Mouse (Mus musculus): Measurements from ENCODE around the gene Imp3.
"Not testable (repeated sequence)": the region's sequence is repeated elsewhere in the genome, so short reads cannot be mapped to it uniquely, and the experiment has no call there.

Imp3 gene

GRCm38 (mm10) chr9:56937223-56938160 is at the start of gene Imp3:
TSS of gene Imp3 (plus strand) at chr9:56937475.
- DNase-seq (ENCODE audit: extremely low spot score, low spot score) = peak; percentile 82

- no peak for DNase-seq (ENCODE audit: extremely low spot score, low spot score)
Measured at GRCm38 (mm10) chr9:56887581-56887980, 49.7 kb upstream of the Imp3 start.

- DNase-seq (ENCODE audit: extremely low spot score, low spot score) = peak; percentile 70
Measured at GRCm38 (mm10) chr9:56889817-56890216, 47.5 kb upstream of the Imp3 start.

- DNase-seq (ENCODE audit: extremely low spot score, low spot score) = no peak
Measured at GRCm38 (mm10) chr9:56890522-56891250, 46.6 kb upstream of the Imp3 start.

- peak; percentile 74 for DNase-seq (ENCODE audit: extremely low spot score, low spot score)
Measured at GRCm38 (mm10) chr9:56891517-56892011, 45.7 kb upstream of the Imp3 start.

GRCm38 (mm10) chr9:56892111-56892510 is 45.2 kb upstream of the Imp3 start:
- DNase-seq (ENCODE audit: extremely low spot score, low spot score) = no peak

GRCm38 (mm10) chr9:56893313-56893712 is 44.0 kb upstream of the Imp3 start:
- no peak for DNase-seq (ENCODE audit: extremely low spot score, low spot score)

- DNase-seq (ENCODE audit: extremely low spot score, low spot score) = no peak
Measured at GRCm38 (mm10) chr9:56894006-56894405, 43.3 kb upstream of the Imp3 start.

GRCm38 (mm10) chr9:56896779-56897178 is 40.5 kb upstream of the Imp3 start:
- no peak for DNase-seq (ENCODE audit: extremely low spot score, low spot score)

GRCm38 (mm10) chr9:56899409-56899808 is 37.9 kb upstream of the Imp3 start:
- DNase-seq (ENCODE audit: extremely low spot score, low spot score) = no peak

- DNase-seq (ENCODE audit: extremely low spot score, low spot score) = no peak
Measured at GRCm38 (mm10) chr9:56900060-56900459, 37.2 kb upstream of the Imp3 start.

- DNase-seq (ENCODE audit: extremely low spot score, low spot score) = no peak
Measured at GRCm38 (mm10) chr9:56900571-56900970, 36.7 kb upstream of the Imp3 start.

- no peak for DNase-seq (ENCODE audit: extremely low spot score, low spot score)
Measured at GRCm38 (mm10) chr9:56901187-56901586, 36.1 kb upstream of the Imp3 start.

GRCm38 (mm10) chr9:56903662-56904061 is 33.6 kb upstream of the Imp3 start:
- DNase-seq (ENCODE audit: extremely low spot score, low spot score) = no peak

- no peak for DNase-seq (ENCODE audit: extremely low spot score, low spot score)
Measured at GRCm38 (mm10) chr9:56907549-56907948, 29.7 kb upstream of the Imp3 start.

GRCm38 (mm10) chr9:56909991-56910390 is 27.3 kb upstream of the Imp3 start:
- DNase-seq (ENCODE audit: extremely low spot score, low spot score) = not testable (repeated sequence)

GRCm38 (mm10) chr9:56911017-56911416 is 26.3 kb upstream of the Imp3 start:
- no peak for DNase-seq (ENCODE audit: extremely low spot score, low spot score)

GRCm38 (mm10) chr9:56913991-56914390 is 23.3 kb upstream of the Imp3 start:
- no peak for DNase-seq (ENCODE audit: extremely low spot score, low spot score)

GRCm38 (mm10) chr9:56915116-56915515 is 22.2 kb upstream of the Imp3 start:
- DNase-seq (ENCODE audit: extremely low spot score, low spot score) = no peak

GRCm38 (mm10) chr9:56915695-56916410 is 21.4 kb upstream of the Imp3 start:
- no peak for DNase-seq (ENCODE audit: extremely low spot score, low spot score)

- no peak for DNase-seq (ENCODE audit: extremely low spot score, low spot score)
Measured at GRCm38 (mm10) chr9:56917131-56917530, 20.1 kb upstream of the Imp3 start.

GRCm38 (mm10) chr9:56918466-56918865 is 18.8 kb upstream of the Imp3 start:
- no peak for DNase-seq (ENCODE audit: extremely low spot score, low spot score)
